ENCODE assay signal across 30 mouse cellular contexts in the genomic region with DNA sequence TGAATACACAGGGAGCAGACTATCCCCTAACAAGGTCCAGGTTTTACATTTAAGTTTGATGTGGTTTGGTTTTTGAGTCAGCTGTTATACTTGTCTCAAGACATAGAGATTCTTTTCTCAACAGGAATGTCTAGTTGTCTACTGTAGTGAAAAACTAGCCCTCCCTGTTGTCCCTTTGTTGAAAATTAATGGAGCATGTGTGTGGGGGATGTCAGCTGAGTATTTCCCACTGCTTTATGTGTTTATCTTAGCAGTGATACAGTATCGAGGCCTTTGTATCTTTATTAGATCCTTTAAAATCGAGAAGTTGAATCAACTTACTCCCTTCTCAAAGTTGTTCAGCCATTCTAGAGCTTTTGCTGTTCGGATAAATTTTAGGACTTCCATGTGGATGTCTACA. TPM values are rescaled to one million over a fixed set of nuclear protein-coding genes. Genes with fewer than 3 reads are reported as not detected.
DNase-seq lines count a peak whose midpoint lies in the region; ATAC-seq lines count a peak whose summit lies in the region.
"Had no signal": no experiment of that assay in that cellular context is flagged by ENCODE, and none has a peak within 500 bp of the region (broad histone marks: within the 10 kb centered on the region; RNA-seq: fewer than 3 reads in every experiment).

No protein-coding gene starts in this region.

- peaks cover 47% of the 10 kb centered on the region for H3K4me1 ChIP-seq in kidney, embryonic 15.5 days
- H3K4me1 ChIP-seq in midbrain, embryonic 11.5 days (ENCODE audit: control insufficient read depth, insufficient read depth, low read length), result peaks cover 17% of the 10 kb centered on the region
- peaks cover 8% of the 10 kb centered on the region for H3K4me1 ChIP-seq in midbrain, embryonic 15.5 days

- H3K36me3 ChIP-seq in kidney, embryonic 15.5 days, result no peaks in the 10 kb centered on the region
- no peaks in the 10 kb centered on the region for H3K36me3 ChIP-seq in midbrain, embryonic 11.5 days (ENCODE audit: control insufficient read depth, insufficient read depth, low read length)
- no peaks in the 10 kb centered on the region for H3K36me3 ChIP-seq in midbrain, embryonic 15.5 days (replicated peaks)
- H3K36me3 ChIP-seq: embryonic facial prominence, embryonic 10.5 days; embryonic facial prominence, embryonic 13.5 days; forebrain, embryonic 12.5 days; forebrain, embryonic 15.5 days; G1E; heart, embryonic 10.5 days; heart, embryonic 13.5 days had no signal

- no peak for ATAC-seq in kidney, embryonic 15.5 days (replicated peaks; ENCODE audit: low FRiP score)
- no peak for ATAC-seq in midbrain, embryonic 11.5 days (ENCODE audit: low FRiP score)
- ATAC-seq in midbrain, embryonic 15.5 days (replicated peaks), result no peak
- no peak for ATAC-seq in megakaryocyte-erythroid progenitor cell, adult 5-6 weeks (replicated peaks; ENCODE audit: low FRiP score, low TSS enrichment, poor library complexity, severe bottlenecking)
- ATAC-seq: activated CD4-positive, CD25-positive, alpha-beta regulatory T cell, adult 4 months; forebrain, embryonic 15.5 days had no signal

- H3K4me3 ChIP-seq in kidney, embryonic 15.5 days (replicated peaks), result no peak overlapping the region
- no peak overlapping the region for H3K4me3 ChIP-seq in midbrain, embryonic 11.5 days (ENCODE audit: low read depth, low read length)
- H3K4me3 ChIP-seq in midbrain, embryonic 15.5 days, result no peak overlapping the region
- H3K4me3 ChIP-seq: embryonic facial prominence, embryonic 10.5 days; embryonic facial prominence, embryonic 13.5 days; erythroblast, embryonic 14.5 days; forebrain, embryonic 12.5 days; forebrain, embryonic 15.5 days; heart, adult 2 months; heart, embryonic 10.5 days; heart, embryonic 13.5 days had no signal

- no peaks in the 10 kb centered on the region; the same call in 1 of the 2 replicates for H3K27me3 ChIP-seq in kidney, embryonic 15.5 days
- H3K27me3 ChIP-seq in midbrain, embryonic 11.5 days (ENCODE audit: control insufficient read depth, insufficient read depth, low read length), result no peaks in the 10 kb centered on the region; the same call in 1 of the 2 replicates
- no peaks in the 10 kb centered on the region for H3K27me3 ChIP-seq in midbrain, embryonic 15.5 days (replicated peaks)
- H3K27me3 ChIP-seq: embryonic facial prominence, embryonic 13.5 days; forebrain, embryonic 15.5 days had no signal

- WGBS in kidney, embryonic 15.5 days, result 24% methylated on average over 3 of the region's 3 CpGs
- 75% methylated on average over 3 of the region's 3 CpGs for WGBS in midbrain, embryonic 11.5 days
- WGBS in midbrain, embryonic 15.5 days, result 65% methylated on average over 3 of the region's 3 CpGs

- DNase-seq in kidney, postnatal 4 days, result no peak
- peak; percentile 54 for DNase-seq in midbrain, embryonic 11.5 days (ENCODE audit: low spot score, missing footprints)
- peak; percentile 68 for DNase-seq in retina, embryonic 14.5 days (ENCODE audit: low spot score)
- DNase-seq in layer of hippocampus, adult 11-12 months (ENCODE audit: low spot score), result no peak
- DNase-seq: adrenal gland, adult 8-10 months; adrenal gland, postnatal 25 days; B cell, adult 2 months; cerebellum, adult 11-12 months; cerebellum, adult 8-10 months; cerebellum, postnatal 10 days; cerebellum, postnatal 36 days; embryo, embryonic 11 days; gastrocnemius, postnatal 10 days; gastrocnemius, postnatal 36 days; heart, adult 2 months; heart, postnatal 14 days; heart, postnatal 4 days had no signal

- peak overlapping the region; percentile 25 for H3K27ac ChIP-seq in kidney, embryonic 15.5 days
- no peak overlapping the region for H3K27ac ChIP-seq in midbrain, embryonic 11.5 days (ENCODE audit: low read depth, low read length)
- H3K27ac ChIP-seq in midbrain, embryonic 15.5 days, result no peak overlapping the region
- H3K27ac ChIP-seq: embryonic facial prominence, embryonic 10.5 days; embryonic facial prominence, embryonic 13.5 days; forebrain, embryonic 12.5 days; forebrain, embryonic 15.5 days; heart, adult 2 months; heart, embryonic 10.5 days; heart, embryonic 13.5 days; hindbrain, embryonic 14.5 days had no signal

- no peak overlapping the region for H3K9ac ChIP-seq in kidney, embryonic 15.5 days
- no peak overlapping the region for H3K9ac ChIP-seq in midbrain, embryonic 11.5 days (ENCODE audit: low read length)
- no peak overlapping the region for H3K9ac ChIP-seq in midbrain, embryonic 15.5 days
- H3K9ac ChIP-seq: embryonic facial prominence, embryonic 13.5 days; forebrain, embryonic 12.5 days; forebrain, embryonic 15.5 days; heart, embryonic 13.5 days; hindbrain, embryonic 14.5 days had no signal

- H3K9me3 ChIP-seq in kidney, embryonic 15.5 days (replicated peaks), result no peaks in the 10 kb centered on the region
- no peaks in the 10 kb centered on the region for H3K9me3 ChIP-seq in midbrain, embryonic 11.5 days (ENCODE audit: control insufficient read depth, low read length)
- H3K9me3 ChIP-seq in midbrain, embryonic 15.5 days, result no peaks in the 10 kb centered on the region
- H3K9me3 ChIP-seq: embryonic facial prominence, embryonic 10.5 days; embryonic facial prominence, embryonic 13.5 days; forebrain, embryonic 12.5 days; forebrain, embryonic 15.5 days; G1E; heart, embryonic 10.5 days; heart, embryonic 13.5 days had no signal

- H3K4me2 ChIP-seq in kidney, embryonic 15.5 days, result no peak overlapping the region
- H3K4me2 ChIP-seq in midbrain, embryonic 11.5 days, result no peak overlapping the region
- H3K4me2 ChIP-seq in midbrain, embryonic 15.5 days, result no peak overlapping the region
- H3K4me2 ChIP-seq: embryonic facial prominence, embryonic 13.5 days; forebrain, embryonic 12.5 days; forebrain, embryonic 15.5 days; heart, embryonic 13.5 days; hindbrain, embryonic 14.5 days had no signal

RNA-seq across cellular contexts. Expression of gene Mylk, which starts 7.0 kb away (rescaled TPM):
- 47.5 and 97.3 TPM in 2 replicates for polyA plus RNA-seq in kidney, embryonic 15.5 days (2015; fragmentation: Nextera tagmentation; extraction: Ambion mirVana)
- polyA plus RNA-seq in midbrain, embryonic 11.5 days (2014; fragmentation: Nextera tagmentation; extraction: Ambion mirVana), result 6.9 TPM in 2 replicates
- polyA plus RNA-seq in midbrain, embryonic 15.5 days (2015; fragmentation: Nextera tagmentation; extraction: Ambion mirVana), result 4.1 and 4.9 TPM in 2 replicates
- 2.3 and 2.4 TPM in 2 replicates for total RNA-seq in megakaryocyte-erythroid progenitor cell, adult 5-6 weeks (2014; fragmentation: Nextera tagmentation)
- 0.84 and 1.6 TPM in 2 replicates for total RNA-seq in megakaryocyte-erythroid progenitor cell, adult 5-6 weeks (2017)
- polyA plus RNA-seq: erythroblast, embryonic 14.5 days; G1E had no signal

Comparison
In these comparisons a context has a peak if more than half of its experiments do, and no peak if none do; other contexts are left out.
1. DNase-seq: peak in midbrain, embryonic 11.5 days (single experiment) and retina, embryonic 14.5 days (single experiment); none in kidney, postnatal 4 days (0 of 2) and layer of hippocampus, adult 11-12 months (single experiment).